Mouse (Mus musculus) ovary, postnatal 36 days (tissue): ENCODE results near the gene Ogfrl1.
"Not testable (repeated sequence)": the region's sequence is repeated elsewhere in the genome, so short reads cannot be mapped to it uniquely, and the experiment has no call there.

Experiments
- DNase-seq: peaks from one replicate; pipeline ENCODE4 v3.0.0; 2022; ENCODE audit warnings: low spot score, mixed read lengths

The Ogfrl1 gene

GRCm38 (mm10) chr1:23397623-23398022 is at the start of gene Ogfrl1:
Gene Ogfrl1, minus strand, starts transcription at chr1:23397772.
- DNase-seq: no peak

DNA sequence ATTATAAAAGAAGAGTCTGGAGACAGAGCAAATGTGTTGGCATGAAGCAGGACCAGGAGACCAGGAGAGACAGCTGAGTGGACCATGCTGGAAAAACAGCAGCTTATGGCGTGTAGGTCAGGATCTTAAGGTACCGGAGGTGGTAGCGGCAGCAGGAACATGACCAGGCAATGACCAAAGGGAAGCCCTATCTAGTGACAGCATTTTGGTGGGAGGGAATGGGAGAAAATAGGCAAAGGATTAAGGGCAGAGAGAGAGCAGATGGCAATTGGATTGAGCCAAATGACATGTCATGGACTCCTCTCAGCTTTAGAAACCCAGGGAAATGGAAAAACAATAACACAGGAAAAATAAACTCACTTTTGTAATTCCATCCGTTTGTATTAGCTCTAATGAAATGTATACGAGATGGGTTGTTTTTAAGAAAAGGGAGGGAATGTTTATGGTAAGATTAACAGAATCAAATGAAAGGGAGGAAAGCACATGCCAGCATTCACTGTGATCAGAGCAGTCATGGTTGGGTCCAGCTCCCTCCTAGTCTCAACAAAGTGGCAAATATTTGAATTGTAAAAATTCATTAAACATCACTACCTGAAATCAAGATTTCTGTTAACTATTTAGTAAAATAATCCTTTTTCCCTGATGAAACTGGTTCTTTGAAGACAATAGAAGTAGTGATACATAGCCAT is 48.3 kb upstream of the Ogfrl1 start:
- no peak for DNase-seq

DNA sequence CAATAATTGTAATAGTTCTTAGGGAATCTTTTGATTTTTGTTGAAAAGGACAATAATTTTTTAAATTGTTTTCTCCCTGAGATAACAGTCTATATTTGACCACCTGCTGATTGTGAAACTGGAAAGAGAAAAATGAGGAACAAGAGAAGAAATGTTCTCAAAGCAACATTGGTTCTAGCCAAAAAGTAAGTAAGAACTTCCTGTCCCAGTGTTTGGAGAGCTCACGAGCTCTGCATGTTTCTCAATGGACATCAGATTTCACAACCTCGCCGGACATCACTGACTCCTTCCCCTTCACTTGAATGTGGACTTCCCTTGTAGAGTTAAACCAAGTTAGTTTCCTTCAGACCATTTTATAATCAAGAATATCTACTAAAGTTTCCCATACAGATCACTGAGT is 36.0 kb upstream of the Ogfrl1 start:
- no peak for DNase-seq

GRCm38 (mm10) chr1:23426447-23426846 is 28.9 kb upstream of the Ogfrl1 start:
- no peak for DNase-seq

GRCm38 (mm10) chr1:23418941-23419340 is 21.4 kb upstream of the Ogfrl1 start:
- DNase-seq: no peak

GRCm38 (mm10) chr1:23418059-23418458 is 20.5 kb upstream of the Ogfrl1 start:
- no peak for DNase-seq

GRCm38 (mm10) chr1:23417562-23417961 is 20.0 kb upstream of the Ogfrl1 start:
- no peak for DNase-seq

DNA sequence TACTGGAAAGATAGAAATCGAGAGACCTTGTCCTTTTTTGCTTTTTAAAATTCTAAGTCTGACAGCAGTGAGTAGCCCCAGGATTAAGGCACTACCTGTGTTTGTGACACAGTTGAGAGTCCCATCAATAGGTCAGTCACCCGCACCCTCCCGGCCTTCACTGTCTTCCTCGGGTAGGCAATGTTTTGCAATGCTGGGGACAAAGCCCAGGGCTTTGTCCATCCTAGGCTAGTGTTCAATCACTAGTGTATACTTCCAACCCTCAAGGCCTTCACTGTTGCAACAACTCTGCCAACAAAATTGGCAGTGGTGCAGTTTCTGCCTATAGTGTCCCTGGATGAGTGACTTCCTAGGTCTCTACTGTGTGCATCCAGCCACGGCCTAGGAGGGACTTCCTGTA is 14.0 kb upstream of the Ogfrl1 start:
- DNase-seq: no peak

- no peak for DNase-seq
Observed at GRCm38 (mm10) chr1:23409960-23410359, 12.4 kb upstream of the Ogfrl1 start.

GRCm38 (mm10) chr1:23402401-23402800 is 4.8 kb upstream of the Ogfrl1 start:
- DNase-seq: no peak

DNA sequence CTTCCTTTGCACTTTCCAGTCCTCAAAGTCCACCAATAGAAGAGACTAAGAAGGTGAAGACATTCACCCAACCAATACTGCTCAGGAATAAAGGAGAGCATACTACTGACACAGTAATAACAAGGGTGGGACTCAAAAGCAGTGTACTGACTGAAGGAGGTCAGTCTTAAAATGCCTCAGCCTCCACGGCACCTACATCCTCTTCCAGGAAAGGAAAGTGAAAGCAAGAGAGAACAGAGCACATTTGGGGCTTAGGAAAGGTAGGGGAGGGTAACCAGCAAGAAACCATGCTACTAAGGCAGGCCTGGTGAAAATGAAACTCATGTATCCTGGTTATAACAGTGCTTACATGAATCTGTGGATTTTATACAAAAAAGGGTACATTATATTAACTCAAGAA is 2.0 kb upstream of the Ogfrl1 start:
- no peak for DNase-seq

DNA sequence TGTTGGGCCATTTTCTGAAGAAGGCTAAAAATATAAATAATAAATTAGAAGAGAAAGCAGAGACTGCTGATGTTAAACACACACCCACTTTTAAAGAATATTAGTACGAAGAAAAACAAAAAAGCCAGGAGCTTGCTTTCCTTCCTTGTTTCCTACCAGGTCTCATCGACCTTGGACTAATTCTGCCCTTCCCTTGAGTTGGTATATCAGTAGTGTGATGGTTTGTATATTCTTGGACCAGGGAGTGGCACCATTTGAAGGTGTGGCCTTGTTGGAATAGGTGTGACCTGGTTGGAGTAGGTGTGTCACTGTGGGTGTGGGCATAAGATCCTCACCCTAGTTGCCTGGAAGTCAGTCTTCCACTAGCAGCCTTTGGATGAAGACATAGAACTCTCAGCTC is 3.2 kb downstream of the Ogfrl1 start:
- not testable (repeated sequence) for DNase-seq

DNA sequence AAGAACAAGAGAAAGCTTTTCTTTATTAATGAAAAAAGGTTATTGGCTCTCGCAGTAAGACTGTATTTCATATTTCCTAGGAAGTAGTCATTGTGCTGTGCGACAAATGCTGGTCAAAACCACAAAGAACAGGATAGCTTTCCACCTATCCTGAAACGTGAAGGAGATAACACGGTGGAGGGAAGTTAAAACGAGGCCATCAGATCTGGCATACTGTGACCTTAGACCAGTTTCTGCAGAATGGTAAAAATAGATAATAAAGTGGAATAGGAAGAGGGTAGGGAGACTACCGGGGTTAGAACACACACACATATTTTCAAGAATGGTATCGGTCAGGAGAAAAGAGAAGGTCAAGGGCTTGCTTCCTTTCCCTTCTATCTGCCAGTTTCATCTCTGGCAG is 5.8 kb downstream of the Ogfrl1 start:
- DNase-seq: no peak

DNA sequence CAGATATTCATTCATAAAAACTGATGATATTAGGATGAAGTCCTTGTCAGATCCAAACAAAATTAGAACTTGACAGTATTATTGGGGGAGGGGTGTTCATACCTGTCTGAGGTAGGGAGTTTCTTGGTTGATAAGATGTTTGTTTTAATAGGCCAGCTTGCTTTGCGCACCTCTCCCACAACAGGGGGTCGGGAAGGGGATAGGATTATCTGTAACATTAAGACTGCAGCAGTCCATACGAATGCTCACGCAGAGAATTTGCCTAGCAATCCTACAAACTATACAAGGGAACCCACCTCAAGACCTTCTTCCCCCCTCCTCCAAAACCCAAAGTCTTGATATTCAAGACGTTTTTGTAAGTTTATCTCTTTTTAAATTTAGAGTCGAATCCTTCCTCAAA is 13.2 kb downstream of the Ogfrl1 start:
- no peak for DNase-seq

DNA sequence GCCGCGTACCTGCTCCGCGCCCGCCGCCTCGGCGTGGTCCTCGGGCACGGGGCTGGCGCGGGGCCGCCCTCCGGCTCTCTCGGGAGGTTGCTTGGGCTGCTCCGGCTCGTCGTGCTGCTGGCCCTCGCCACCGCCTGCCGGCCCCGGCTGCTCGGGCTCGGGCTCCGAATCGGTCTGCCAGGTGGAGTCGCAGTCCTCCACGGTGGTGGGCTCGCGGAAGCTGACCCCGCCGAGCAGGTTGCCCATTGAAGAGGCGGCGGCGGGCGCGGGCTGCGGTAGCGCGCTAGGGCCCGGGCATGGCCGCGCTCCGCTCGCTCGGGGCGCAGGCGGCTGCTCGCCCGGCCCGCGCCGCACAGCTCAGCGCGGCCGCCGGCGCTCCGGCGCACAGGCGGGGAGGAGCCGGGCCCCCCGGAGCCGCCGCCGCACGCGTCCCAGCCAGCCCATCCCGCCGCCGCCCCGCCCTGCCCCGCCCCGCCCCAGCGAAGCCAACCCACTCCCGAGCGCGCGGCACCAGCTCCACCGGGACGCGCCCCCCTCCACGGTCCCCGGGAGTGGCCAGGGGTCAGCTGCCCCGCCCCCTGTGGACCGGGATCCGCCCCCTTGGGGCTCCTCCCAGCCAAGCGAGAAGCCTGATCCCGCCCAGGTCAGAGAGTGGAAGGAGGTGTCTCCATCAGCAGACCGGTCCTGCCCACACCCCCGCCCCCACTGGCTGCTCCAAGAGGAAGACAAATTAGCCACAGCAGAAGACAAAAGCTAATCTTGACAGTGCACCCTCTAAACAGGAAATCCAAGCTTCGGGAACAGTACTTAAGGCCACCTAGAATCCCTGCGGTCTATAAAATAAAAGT is 14.5 kb downstream of the Ogfrl1 start:
- peak; percentile 99 for DNase-seq

GRCm38 (mm10) chr1:23382461-23382805 is 15.1 kb downstream of the Ogfrl1 start:
- DNase-seq: no peak

DNA sequence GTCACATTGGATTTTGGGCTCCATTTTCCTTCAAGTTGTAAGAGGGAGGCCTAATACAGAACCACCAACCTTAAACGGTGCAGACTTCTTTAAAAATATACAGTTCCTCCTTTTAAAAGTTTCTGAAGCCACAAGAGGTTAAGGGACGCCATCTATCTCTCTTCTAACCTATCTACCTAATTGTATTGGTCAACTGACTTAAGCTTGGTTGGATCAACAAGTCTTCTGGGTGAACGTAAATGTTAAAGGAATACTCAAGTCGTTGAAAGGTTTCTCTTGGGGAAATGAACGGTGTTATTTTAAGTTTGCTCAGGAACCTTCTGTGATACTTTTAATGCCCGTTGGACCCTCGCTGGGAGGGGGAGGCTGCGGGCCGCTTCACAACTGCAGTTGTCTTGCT is 15.5 kb downstream of the Ogfrl1 start:
- no peak for DNase-seq

- no peak for DNase-seq
Observed at GRCm38 (mm10) chr1:23379911-23380740, 17.4 kb downstream of the Ogfrl1 start.

DNA sequence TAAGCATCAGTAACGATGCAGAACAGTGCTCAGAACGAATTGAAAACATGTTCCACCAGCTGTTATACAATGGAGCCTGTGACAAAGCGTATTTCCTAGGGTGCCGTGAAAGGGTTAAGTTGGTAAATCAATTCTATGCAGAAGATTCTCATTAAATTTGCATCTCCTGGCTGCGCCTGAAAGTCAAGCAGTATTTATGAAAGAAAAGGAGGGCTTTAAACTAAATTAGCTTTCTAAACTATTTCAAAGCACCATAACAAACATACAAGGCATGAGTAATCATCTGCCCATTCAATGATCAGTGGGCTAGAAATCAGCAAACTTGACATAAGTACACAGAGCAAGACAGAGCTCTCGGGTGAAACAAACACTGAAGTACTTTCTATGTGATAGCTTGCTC is 18.3 kb downstream of the Ogfrl1 start:
- no peak for DNase-seq

DNA sequence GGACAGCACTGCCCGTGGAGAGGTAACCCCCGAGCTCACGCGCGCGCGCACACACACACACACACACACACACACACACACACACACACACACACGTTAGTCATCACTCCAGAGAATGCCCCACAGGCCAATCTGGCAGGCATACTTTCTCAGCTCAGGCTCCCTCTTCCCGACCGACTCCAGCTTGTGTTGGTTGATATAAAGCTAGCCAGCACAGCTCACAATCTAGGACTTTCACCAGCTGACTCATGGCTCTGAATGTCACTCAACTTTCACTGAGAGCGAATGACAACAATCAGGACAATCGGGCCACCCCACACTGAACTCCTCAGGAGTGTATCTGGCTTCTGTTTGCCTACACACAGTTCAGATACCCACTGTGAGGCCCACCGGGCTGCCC is 20.0 kb downstream of the Ogfrl1 start:
- DNase-seq: no peak

DNA sequence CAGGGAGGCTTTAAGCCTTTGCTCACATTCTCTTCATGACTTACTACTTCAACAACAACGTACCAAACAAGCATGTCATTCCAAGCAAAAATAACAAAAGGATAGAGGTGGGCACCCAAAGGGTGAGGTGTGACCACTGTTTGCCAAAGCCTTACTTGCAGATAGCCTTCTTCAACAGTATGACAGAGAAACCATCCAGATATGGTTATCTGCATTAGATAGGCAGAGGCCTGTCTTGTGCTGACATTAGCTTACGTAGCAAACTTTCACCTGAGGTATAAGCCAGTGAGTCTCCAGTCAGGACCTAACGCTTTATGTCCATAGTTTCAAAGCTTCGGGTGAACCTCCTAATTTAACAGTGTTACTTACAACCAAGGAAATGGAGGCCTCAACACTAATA is 23.4 kb downstream of the Ogfrl1 start:
- DNase-seq: no peak

GRCm38 (mm10) chr1:23365614-23366013 is 32.0 kb downstream of the Ogfrl1 start:
- DNase-seq: no peak

GRCm38 (mm10) chr1:23352895-23353294 is 44.7 kb downstream of the Ogfrl1 start:
- DNase-seq: no peak
